Mouse (Mus musculus) embryonic facial prominence, embryonic 10.5 days (tissue): Measurements from ENCODE around the gene Rasgef1a. TPM values are rescaled to one million over a fixed set of nuclear protein-coding genes. Genes with fewer than 3 reads are reported as not detected.

ENCODE experiments used
- DNase-seq: peaks from one replicate; pipeline ENCODE4 v3.0.0-alpha.2; 2017; ENCODE audit warnings: low spot score
- H3K27ac ChIP-seq: fragments of 300-500 bp; sonication (generic); replicated peaks from 2 replicates; pipeline ENCODE4 v1.5.1; 2016; ENCODE audit warnings: mild to moderate bottlenecking
- H3K27me3 ChIP-seq: fragments of 300-500 bp; sonication (generic); replicated peaks from 2 replicates; pipeline ENCODE4 v1.6.1; 2016; ENCODE audit warnings: low read depth, mild to moderate bottlenecking; ENCODE audit not compliant: poor library complexity, severe bottlenecking
- H3K36me3 ChIP-seq: fragments of 300-500 bp; sonication (generic); replicated peaks from 2 replicates; pipeline ENCODE4 v1.6.1; 2016; ENCODE audit warnings: mild to moderate bottlenecking, moderate library complexity
- H3K4me1 ChIP-seq: fragments of 300-500 bp; sonication (generic); 2 replicates; pipeline ENCODE4 v1.6.1; 2016
- H3K4me3 ChIP-seq: fragments of 300-500 bp; sonication (generic); 2 replicates; pipeline ENCODE4 v1.5.1; 2016; ENCODE audit warnings: mild to moderate bottlenecking, moderate library complexity
- H3K9me3 ChIP-seq: fragments of 300-500 bp; sonication (generic); 2 replicates; pipeline ENCODE4 v1.6.1; 2016; ENCODE audit warnings: mild to moderate bottlenecking
- WGBS: fragments of 180-500 bp; shearing (Covaris S2); methylation state at CpG from one replicate; pipeline ENCODE4 v1.1.7; 2016; 5-methylcytosine and 5-hydroxymethylcytosine counted together
- polyA plus RNA-seq: library from polyadenylated mRNA; unstranded; fragments of >200 nt; fragmentation: Nextera tagmentation; extraction: Ambion mirVana; gene quantifications from 2 replicates; pipeline ENCODE4 v1.2.1, GENCODE M21; 2016

Rasgef1a gene
- polyA plus RNA-seq, 1 experiment from 2014 or later, result 0.06 TPM

DNA sequence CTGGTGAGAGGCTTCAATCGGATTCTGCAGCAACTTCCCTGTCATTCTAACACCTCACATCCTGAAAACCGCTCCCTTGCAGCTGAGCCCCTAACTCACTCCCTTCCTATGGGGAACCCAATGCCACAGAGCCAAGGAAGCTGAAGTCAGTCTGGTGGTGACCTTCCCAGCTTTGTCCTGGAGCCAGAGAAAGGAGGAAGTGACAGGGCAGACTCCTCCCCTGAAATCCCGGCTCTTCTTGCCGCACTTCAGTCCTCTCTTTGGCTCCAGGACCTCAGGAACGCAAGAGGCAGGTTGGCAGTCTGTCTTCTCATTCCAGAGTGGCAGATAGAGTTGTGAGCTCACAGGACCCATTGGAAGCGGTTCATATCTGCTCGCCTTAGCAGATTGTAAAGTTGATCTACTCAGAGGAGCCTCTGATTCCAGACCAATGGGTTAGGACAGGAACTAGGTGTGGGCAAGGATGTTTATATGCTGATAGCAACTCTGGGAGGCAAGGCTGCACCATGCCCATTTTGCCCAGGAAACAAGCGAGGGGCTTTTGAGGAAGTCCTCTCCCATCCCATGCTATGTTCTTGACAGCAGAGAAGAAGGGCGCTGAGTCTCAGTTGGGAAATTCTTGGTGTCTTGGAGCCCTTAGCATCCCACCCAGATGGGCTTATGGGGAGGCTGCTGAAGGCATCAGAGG lies 25.0 kb downstream of the Rasgef1a start:
- Histone ChIP-seq H3K27ac (no peak overlapping the region), H3K4me3 (no peak overlapping the region), H3K36me3 (no peaks in the 10 kb centered on the region), H3K27me3 (no peaks in the 10 kb centered on the region), H3K4me1 (no peaks in the 10 kb centered on the region), H3K9me3 (no peaks in the 10 kb centered on the region)
- no peak for DNase-seq
- WGBS, result 81% methylated on average over 9 of the region's 9 CpGs

DNA sequence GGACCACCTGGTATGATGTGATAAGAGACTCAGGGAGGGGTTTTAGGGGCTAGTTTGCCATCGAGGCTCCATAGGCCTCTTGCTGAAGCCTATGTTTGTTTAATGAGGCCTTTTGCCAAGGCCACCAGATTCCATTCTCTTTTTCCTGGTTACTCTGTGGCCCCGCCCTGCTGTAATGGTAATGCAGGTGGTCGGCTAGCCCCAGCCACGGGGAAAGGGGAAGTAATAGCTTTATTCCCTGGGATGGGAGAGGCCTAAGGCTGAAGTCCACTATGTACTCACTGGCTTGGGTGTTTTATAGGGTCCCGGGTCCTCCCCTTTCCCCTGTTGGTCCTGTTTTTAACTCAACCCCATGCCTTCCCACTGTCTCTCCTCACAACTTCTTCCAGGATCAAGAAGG lies 25.6 kb downstream of the Rasgef1a start:
- Histone ChIP-seq H3K36me3 (no peaks in the 10 kb centered on the region), H3K27me3 (no peaks in the 10 kb centered on the region)
- WGBS, result 75% methylated on average over 5 of the region's 5 CpGs

DNA sequence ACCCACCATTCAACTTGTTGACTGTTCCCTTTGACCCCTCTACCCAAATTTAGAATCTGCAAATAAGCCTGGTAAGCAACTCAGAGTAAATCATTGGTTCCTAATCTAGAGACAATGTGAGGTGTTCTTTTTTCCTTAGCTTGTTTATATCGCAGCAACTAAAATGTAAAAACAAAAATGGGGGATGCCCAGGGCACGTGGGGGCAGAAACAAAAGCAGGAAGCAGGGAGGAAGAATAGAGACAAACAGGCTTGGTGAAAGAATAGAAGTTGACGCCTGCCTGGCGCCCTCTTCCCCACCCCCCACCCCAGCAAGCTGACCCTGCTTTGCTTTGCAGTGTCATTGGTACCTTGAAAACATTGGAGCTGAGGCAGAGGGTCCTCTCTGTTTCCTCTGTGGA lies 33.9 kb downstream of the Rasgef1a start:
- WGBS, result 53% methylated on average over 4 of the region's 4 CpGs
- H3K9me3 ChIP-seq, result 0 out of 2 replicates have a peak, but pooled peaks cover 4% of the 10 kb centered on the region

More for the DNA sequence above, 25.6 kb downstream of the Rasgef1a start:
- no peak for DNase-seq
- H3K4me1 ChIP-seq, result no peaks in the 10 kb centered on the region
- no peak overlapping the region for H3K27ac ChIP-seq
- H3K4me3 ChIP-seq, result no peak overlapping the region
- H3K9me3 ChIP-seq, result no peaks in the 10 kb centered on the region

DNA sequence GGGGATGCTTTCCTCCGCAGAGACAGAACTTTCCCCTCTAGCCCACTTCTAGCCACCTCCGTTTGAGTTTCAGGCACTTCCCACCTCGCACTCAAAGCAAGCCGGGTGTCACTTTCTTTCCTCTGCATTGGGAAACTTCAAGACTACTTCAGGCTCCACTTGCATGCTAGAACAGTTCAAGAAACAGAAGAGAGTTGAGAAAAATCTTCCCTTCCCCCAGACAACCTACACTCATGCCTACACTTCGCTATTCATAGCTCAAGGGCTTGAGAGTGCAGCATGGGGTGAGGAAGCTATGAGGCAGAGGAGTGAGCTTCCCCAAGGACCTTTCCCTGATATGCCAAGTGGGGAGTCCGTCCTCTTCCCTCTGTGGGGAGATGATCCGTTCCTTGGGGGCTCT lies 34.7 kb downstream of the Rasgef1a start:
- H3K27me3 ChIP-seq, result no peaks in the 10 kb centered on the region
- 0 out of 2 replicates have a peak, but pooled peaks cover 4% of the 10 kb centered on the region for H3K9me3 ChIP-seq
- H3K36me3 ChIP-seq, result no peaks in the 10 kb centered on the region
- H3K27ac ChIP-seq, result no peak overlapping the region
- 61% methylated on average over 7 of the region's 7 CpGs for WGBS
- no peak overlapping the region for H3K4me3 ChIP-seq
- peaks cover 5% of the 10 kb centered on the region; the same call in 1 of the 2 replicates for H3K4me1 ChIP-seq
- DNase-seq, result no peak

More for the DNA sequence above, 33.9 kb downstream of the Rasgef1a start:
- no peaks in the 10 kb centered on the region for H3K27me3 ChIP-seq
- no peak overlapping the region for H3K27ac ChIP-seq
- H3K36me3 ChIP-seq, result no peaks in the 10 kb centered on the region
- H3K4me3 ChIP-seq, result no peak overlapping the region
- DNase-seq, result no peak
- peaks cover 5% of the 10 kb centered on the region; the same call in 1 of the 2 replicates for H3K4me1 ChIP-seq

DNA sequence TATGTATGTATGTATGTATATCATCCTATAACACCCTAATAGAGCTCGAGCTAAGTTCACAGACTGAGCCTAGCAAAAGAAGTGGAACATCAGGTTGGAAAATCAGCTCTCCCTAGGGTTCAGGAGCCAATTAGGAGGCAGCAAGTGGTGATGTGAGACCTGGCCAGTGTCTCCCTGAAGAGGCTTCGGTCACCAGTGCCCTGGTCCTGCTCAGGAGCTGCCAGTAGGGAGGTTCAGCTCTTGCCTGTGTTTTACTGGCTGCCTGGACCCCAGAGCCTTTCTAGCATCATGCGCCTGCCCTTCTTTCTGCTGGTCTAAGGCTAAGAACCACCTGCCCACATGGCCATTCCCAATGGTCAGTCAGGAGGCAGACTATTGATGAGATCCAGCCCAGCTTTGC lies 35.3 kb downstream of the Rasgef1a start:
- no peak for DNase-seq
- Histone ChIP-seq H3K4me3 (no peak overlapping the region), H3K4me1 (peaks cover 5% of the 10 kb centered on the region; the same call in 1 of the 2 replicates), H3K27ac (no peak overlapping the region), H3K9me3 (0 out of 2 replicates have a peak, but pooled peaks cover 4% of the 10 kb centered on the region), H3K27me3 (no peaks in the 10 kb centered on the region), H3K36me3 (no peaks in the 10 kb centered on the region)
- WGBS, result 89% methylated on average over 3 of the region's 3 CpGs

DNA sequence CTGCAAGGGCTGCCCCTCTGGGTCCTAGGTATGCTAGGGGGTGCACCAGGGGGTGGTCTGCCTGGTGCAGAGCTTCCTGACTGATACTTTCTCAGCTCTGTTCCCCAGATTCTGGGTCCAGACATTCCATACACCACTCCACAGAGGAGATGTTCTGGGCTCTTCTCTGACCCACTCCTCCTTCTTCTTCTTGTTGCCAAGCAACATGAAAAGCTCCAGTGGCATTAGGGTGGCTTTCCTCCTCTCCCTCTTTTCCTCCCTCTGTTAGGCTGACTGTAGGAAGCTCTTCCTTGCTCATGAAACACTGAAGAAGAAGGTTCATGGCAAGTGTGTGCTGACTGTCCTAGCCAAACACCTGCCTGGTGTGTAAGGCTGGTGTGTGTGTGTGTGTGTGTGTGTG lies 35.7 kb downstream of the Rasgef1a start:
- H3K36me3 ChIP-seq, result no peaks in the 10 kb centered on the region
- no peak overlapping the region for H3K4me3 ChIP-seq
- H3K9me3 ChIP-seq, result 0 out of 2 replicates have a peak, but pooled peaks cover 4% of the 10 kb centered on the region
- peaks cover 5% of the 10 kb centered on the region; the same call in 1 of the 2 replicates for H3K4me1 ChIP-seq
- DNase-seq, result no peak
- H3K27ac ChIP-seq, result no peak overlapping the region
- H3K27me3 ChIP-seq, result no peaks in the 10 kb centered on the region

DNA sequence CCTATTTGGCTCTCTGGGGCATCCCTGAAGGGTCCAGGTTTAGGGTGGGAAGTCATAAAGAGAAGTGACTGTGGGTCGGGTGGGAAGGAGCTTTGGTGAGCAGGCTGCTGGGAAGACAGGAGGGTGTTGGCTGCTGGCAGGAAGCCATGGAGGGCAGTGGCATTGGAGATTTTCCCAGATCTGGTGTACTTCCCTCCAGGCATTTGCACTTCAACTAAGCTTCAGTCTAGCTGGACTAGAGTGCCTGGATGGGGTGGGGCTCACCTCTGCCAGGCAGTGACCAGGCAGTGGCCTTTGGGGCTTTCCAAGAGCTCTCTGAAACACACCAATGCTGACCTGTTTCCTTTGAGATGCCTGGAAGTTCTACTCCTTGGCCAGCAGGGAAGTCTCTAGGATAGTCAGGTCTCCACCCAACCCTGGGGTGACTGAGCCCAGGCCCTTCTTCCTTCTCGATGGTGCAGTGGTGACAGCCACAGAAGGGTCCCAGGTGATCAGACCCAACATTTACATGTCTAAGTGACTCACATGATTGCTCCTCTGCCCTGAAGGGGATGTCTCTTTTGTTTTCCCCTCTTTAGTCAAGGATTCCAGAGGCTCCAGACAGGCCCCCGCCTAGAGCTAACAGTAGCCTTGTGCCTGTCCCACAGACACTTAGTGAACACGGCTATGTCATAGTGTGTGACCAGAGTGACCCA lies 36.7 kb downstream of the Rasgef1a start:
- WGBS, result 87% methylated on average over 4 of the region's 4 CpGs

DNA sequence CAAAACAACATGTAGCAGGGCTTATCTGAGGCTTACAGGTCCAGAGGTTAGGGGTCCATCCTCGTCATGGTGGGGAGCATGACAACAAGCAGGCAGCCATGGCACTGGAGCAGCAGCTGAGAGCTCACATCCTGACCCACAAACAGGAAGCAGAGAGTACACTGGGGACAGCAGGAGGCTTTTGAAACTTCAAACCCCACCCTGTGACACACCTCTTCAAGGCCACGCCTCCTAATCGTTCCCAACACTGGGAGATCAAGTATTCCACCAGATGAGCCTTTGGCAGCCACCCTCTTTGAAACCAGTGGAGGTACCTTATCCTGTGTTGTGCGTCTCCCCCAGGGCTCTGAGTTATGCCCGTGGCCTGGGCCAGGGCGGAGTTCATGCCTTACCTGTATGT lies 38.5 kb downstream of the Rasgef1a start:
- whole genome bisulfite sequencing, result 82% methylated on average over 6 of the region's 6 CpGs
- no peaks in the 10 kb centered on the region for H3K27me3 ChIP-seq
- no peak overlapping the region for H3K4me3 ChIP-seq
- H3K36me3 ChIP-seq, result no peaks in the 10 kb centered on the region
- H3K9me3 ChIP-seq, result no peaks in the 10 kb centered on the region
- peaks cover 5% of the 10 kb centered on the region; the same call in 1 of the 2 replicates for H3K4me1 ChIP-seq
- no peak overlapping the region for H3K27ac ChIP-seq
- DNase-seq, result no peak

More for the DNA sequence above, 36.7 kb downstream of the Rasgef1a start:
- H3K36me3 ChIP-seq, result no peaks in the 10 kb centered on the region
- H3K27ac ChIP-seq, result no peak overlapping the region
- 0 out of 2 replicates have a peak, but pooled peaks cover 1% of the 10 kb centered on the region for H3K9me3 ChIP-seq
- no peak overlapping the region for H3K4me3 ChIP-seq
- DNase-seq, result no peak
- H3K27me3 ChIP-seq, result no peaks in the 10 kb centered on the region
- H3K4me1 ChIP-seq, result peaks cover 5% of the 10 kb centered on the region; the same call in 1 of the 2 replicates

DNA sequence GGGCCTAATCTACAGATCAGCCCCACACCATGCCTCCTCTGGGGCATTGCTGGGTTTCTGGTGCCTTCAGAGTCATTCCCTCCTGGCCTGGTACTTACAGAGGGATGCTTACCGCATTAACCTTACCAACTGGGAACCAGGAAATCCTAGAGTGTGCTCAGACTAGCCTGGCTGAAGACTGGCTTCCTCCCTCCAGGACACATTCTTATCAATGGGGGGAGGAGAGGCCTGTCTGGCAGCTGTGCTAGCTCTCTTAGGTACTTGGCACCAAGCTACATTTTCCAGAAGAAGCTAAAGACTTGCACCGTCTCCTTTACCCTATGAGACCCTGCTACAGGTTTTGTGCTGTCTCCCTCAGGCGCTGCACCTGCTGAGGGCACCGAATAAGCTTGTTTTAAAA lies 40.2 kb downstream of the Rasgef1a start:
- Histone ChIP-seq H3K36me3 (no peaks in the 10 kb centered on the region), H3K27ac (no peak overlapping the region), H3K9me3 (no peaks in the 10 kb centered on the region), H3K27me3 (no peaks in the 10 kb centered on the region), H3K4me3 (no peak overlapping the region), H3K4me1 (no peaks in the 10 kb centered on the region)
- 89% methylated on average over 4 of the region's 4 CpGs for WGBS
- no peak for DNase-seq

DNA sequence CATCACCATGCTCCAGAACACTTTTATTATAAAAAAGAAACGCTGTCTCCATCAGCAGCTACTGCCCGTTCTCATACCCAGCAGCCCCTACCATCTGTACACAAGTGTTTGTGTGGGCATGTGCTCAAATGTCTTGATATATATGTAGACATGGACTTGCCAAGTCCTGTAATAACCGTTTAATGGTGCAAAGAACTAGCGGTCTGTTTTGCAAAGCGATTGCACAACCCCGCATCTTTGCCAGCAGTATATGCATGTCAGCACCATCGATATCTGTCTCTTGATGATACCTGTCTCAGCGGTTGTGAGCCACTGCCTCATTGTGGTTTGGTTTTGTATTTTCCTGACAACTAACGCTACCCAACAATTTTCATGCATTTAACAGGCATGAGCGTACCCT lies 44.0 kb downstream of the Rasgef1a start:
- DNase-seq, result no peak
- Histone ChIP-seq H3K36me3 (no peaks in the 10 kb centered on the region), H3K4me3 (no peak overlapping the region), H3K9me3 (no peaks in the 10 kb centered on the region), H3K4me1 (no peaks in the 10 kb centered on the region), H3K27me3 (no peaks in the 10 kb centered on the region), H3K27ac (no peak overlapping the region)
- 91% methylated on average over 10 of the region's 10 CpGs for WGBS

DNA sequence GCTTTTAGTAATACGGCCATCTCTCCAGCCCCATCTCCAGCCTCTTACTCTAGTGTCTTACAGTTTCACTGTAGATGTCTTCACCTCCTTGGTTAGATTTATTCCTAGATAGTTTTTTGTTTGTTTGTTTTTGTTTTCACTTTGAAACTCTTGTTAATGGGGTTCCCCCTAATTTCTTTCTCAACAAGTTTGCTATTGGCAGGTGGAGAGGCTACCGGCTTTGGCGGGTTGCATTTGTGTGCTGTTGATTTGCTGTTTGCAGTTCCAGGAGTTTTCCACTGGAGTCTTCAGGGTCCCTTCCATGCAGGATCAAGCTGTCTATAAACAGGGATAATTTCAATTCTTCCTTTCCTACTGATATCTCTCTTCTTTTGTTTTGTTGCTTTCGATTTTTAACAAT lies 50.0 kb downstream of the Rasgef1a start:
- no peak for DNase-seq
- no peaks in the 10 kb centered on the region for H3K36me3 ChIP-seq
- no peak overlapping the region for H3K4me3 ChIP-seq
- H3K4me1 ChIP-seq, result peaks cover 13% of the 10 kb centered on the region
- H3K27ac ChIP-seq, result no peak overlapping the region
- 91% methylated on average over 4 of the region's 4 CpGs for WGBS
- no peaks in the 10 kb centered on the region for H3K9me3 ChIP-seq
- H3K27me3 ChIP-seq, result peaks cover 25% of the 10 kb centered on the region

DNA sequence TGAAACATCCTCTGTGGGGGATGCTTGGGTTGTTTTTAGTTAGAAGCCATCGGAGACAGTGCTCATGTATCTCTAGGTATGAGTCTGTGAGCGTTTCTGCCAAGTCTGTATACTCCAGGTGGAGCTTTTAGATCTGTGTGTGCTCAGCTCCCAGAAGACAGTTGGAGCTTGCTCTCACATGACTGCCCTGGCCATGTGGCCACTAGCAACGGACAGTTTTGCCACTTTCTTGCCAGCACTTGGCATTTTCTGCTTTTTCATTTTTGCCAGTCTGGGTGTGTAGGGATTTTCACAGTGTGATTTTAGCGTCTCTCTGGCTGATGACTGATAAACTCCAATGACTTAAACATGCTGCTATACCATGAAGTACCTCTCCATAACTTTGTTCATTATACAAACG lies 52.0 kb downstream of the Rasgef1a start:
- Histone ChIP-seq H3K9me3 (no peaks in the 10 kb centered on the region), H3K4me1 (peaks cover 22% of the 10 kb centered on the region)
- 74% methylated on average over 5 of the region's 5 CpGs for WGBS

More for the DNA sequence above, 52.0 kb downstream of the Rasgef1a start:
- no peak overlapping the region for H3K4me3 ChIP-seq
- DNase-seq, result no peak
- H3K27ac ChIP-seq, result no peak overlapping the region
- peaks cover 45% of the 10 kb centered on the region for H3K27me3 ChIP-seq
- no peaks in the 10 kb centered on the region for H3K36me3 ChIP-seq
